Mouse (Mus musculus): ENCODE measurements around the gene Klhl10.

GRCm38 (mm10) chr11:100392958-100393357 is 48.8 kb upstream of the Klhl10 start:
- no peak for TF ChIP-seq EP300 (IDR thresholded peaks at IDR 0.05)
- no peak for TF ChIP-seq CTCF (IDR thresholded peaks at IDR 0.05)
